Mouse (Mus musculus) colon, adult 2 months (tissue): ENCODE data around the gene Wfdc18. TPM values are rescaled to one million over a fixed set of nuclear protein-coding genes. Genes with fewer than 3 reads are reported as not detected.

Experiments used
- polyA plus RNA-seq: library from polyadenylated mRNA; depleted of rRNA; stranded (reverse); fragments of >200 nt; gene quantifications from 2 replicates; pipeline ENCODE4 v1.2.3, GENCODE M21; 2012; rRNA removed

Wfdc18 gene
- polyA plus RNA-seq: 5.9 and 16.4 TPM in 2 replicates

GRCm38 (mm10) chr11:83708715-83709114 lies at the start of gene Wfdc18:
TSS of gene Wfdc18 (plus strand) at chr11:83709015.

GRCm38 (mm10) chr11:83662204-83662603 lies 46.6 kb upstream of the Wfdc18 start, which contains the start of gene Ccl4:
TSS of gene Ccl4 (plus strand) at chr11:83662584.

GRCm38 (mm10) chr11:83703705-83704104 lies 5.1 kb upstream of the Wfdc18 start, which contains the start of gene Wfdc17:
TSS of gene Wfdc17 (plus strand) at chr11:83703991.

GRCm38 (mm10) chr11:83746681-83747080 lies 37.9 kb downstream of the Wfdc18 start, which contains the start of gene Wfdc21:
TSS of gene Wfdc21 (plus strand) at chr11:83746940.

GRCm38 (mm10) chr11:83753581-83754181 lies 44.9 kb downstream of the Wfdc18 start, which contains the start of gene Heatr6:
TSS of gene Heatr6 (plus strand) at chr11:83753696.

Other genes starting within 250 kb of the Wfdc18 start
- 14.5 and 17.0 TPM in 2 replicates for gene Mmp28, start 245.9 kb upstream of the Wfdc18 start, polyA plus RNA-seq
- 4.0 and 4.8 TPM in 2 replicates for gene Taf15, start 235.9 kb upstream of the Wfdc18 start, polyA plus RNA-seq
- not detected in 2 replicates for gene Heatr9, start 186.8 kb upstream of the Wfdc18 start, polyA plus RNA-seq
- gene Ccl5, start 178.5 kb upstream of the Wfdc18 start, polyA plus RNA-seq: 24.9 and 44.7 TPM in 2 replicates
- 1.7 and 2.1 TPM in 2 replicates for gene Ccl9, start 130.4 kb upstream of the Wfdc18 start, polyA plus RNA-seq
- gene Ccl6, start 115.9 kb upstream of the Wfdc18 start, polyA plus RNA-seq: 142 and 153 TPM in 2 replicates
- gene Rpl9-ps1, start 63.4 kb upstream of the Wfdc18 start, polyA plus RNA-seq: not detected in 2 replicates
- gene Ccl3, start 59.7 kb upstream of the Wfdc18 start, polyA plus RNA-seq: 0.38 and 1.1 TPM in 2 replicates
- gene Ccl4, start 46.4 kb upstream of the Wfdc18 start, polyA plus RNA-seq: 0.46 and 0.47 TPM in 2 replicates
- 1.3 and 3.5 TPM in 2 replicates for gene Wfdc17, start 5.0 kb upstream of the Wfdc18 start, polyA plus RNA-seq
- gene Wfdc21, start 37.9 kb downstream of the Wfdc18 start, polyA plus RNA-seq: 1.1 and 1.6 TPM in 2 replicates
- gene Heatr6, start 44.7 kb downstream of the Wfdc18 start, polyA plus RNA-seq: 15.6 and 20.4 TPM in 2 replicates
- 45.1 and 46.3 TPM in 2 replicates for gene Hnf1b, start 141.0 kb downstream of the Wfdc18 start, polyA plus RNA-seq
- gene Ddx52, start 233.0 kb downstream of the Wfdc18 start, polyA plus RNA-seq: 1.5 and 1.7 TPM in 2 replicates